Mouse (Mus musculus): ENCODE measurements around the gene 9230112D13Rik.

- no peak for TF ChIP-seq EP300 (IDR thresholded peaks at IDR 0.05; ENCODE audit: low read length)
- no peak for TF ChIP-seq E2F4 (IDR thresholded peaks at IDR 0.05; ENCODE audit: insufficient replicate concordance, low read depth, low read length)
- no peak for TF ChIP-seq CTCF (conservative IDR thresholded peaks at IDR 0.05 in 1 of 2, IDR thresholded peaks at IDR 0.05 in 1 of 2; ENCODE audit: low read depth in 2 of 2, low read length in 2 of 2)
- no peak for TF ChIP-seq USF1 (IDR thresholded peaks at IDR 0.05; ENCODE audit: low read depth, low read length)
Observed at GRCm38 (mm10) chr14:34499664-34500063, 22.9 kb downstream of the 9230112D13Rik start.
